Mouse (Mus musculus) embryonic fibroblast, embryonic 13.5 days (primary cell): ENCODE measurements around the gene Robo1.

Experiments used
- CTCF ChIP-seq: IDR thresholded peaks from 2 replicates; pipeline ENCODE4 v1.5.1; 2011; ENCODE audit warnings: mild to moderate bottlenecking, control low read depth, low read length, moderate library complexity, borderline replicate concordance; ENCODE audit not compliant: insufficient read depth
- POLR2A ChIP-seq: IDR thresholded peaks from 2 replicates; pipeline ENCODE4 v1.6.1; 2011; ENCODE audit warnings: low read depth, mild to moderate bottlenecking, control low read depth, low read length, moderate library complexity

DNA sequence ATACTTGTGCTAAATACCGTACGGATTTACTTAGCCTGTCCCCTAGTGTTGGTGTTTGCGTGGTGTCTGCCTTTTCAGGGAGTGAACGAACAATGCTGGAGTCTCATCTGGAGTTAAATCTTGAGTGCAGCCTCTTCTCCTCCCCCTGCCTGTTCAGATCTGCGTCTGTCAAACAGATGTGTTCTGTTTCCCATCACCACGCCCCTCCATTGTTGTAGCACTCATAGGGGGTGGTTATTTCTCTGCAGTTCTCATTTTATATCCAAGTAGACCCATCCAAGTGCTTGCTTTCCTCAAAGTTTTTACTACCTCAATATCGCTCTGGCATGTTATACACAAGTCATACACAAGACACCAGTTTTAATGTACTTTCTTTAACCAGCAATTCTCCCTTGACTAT lies 708.7 kb downstream of the Robo1 start:
- TF ChIP-seq POLR2A (no peak), CTCF (no peak)
